Mouse (Mus musculus) midbrain, postnatal 0 days (tissue): Measurements from ENCODE around the gene Mcrip1. TPM values are rescaled to one million over a fixed set of nuclear protein-coding genes. Genes with fewer than 3 reads are reported as not detected.

Experiments
- ATAC-seq: fragments of 200-750 bp; cut with Nextera tagmentation; 2 replicates; pipeline ENCODE4 v1.8.0; 2017; ENCODE audit warnings: moderate number of reproducible peaks, mild to moderate bottlenecking, moderate TSS enrichment, moderate library complexity; ENCODE audit not compliant: low FRiP score
- DNase-seq: peaks from one replicate; pipeline ENCODE4 v3.0.0-alpha.2; 2015; ENCODE audit warnings: low spot score
- H3K27ac ChIP-seq: fragments of 300-500 bp; sonication (generic); 2 replicates; pipeline ENCODE4 v1.5.1; 2014; ENCODE audit warnings: low read depth, mild to moderate bottlenecking, low read length, mixed read lengths
- H3K27me3 ChIP-seq: fragments of 300-500 bp; sonication (generic); 2 replicates; pipeline ENCODE4 v1.6.1; 2014; ENCODE audit warnings: low read length, control low read depth, mixed read lengths; ENCODE audit not compliant: insufficient read depth
- H3K36me3 ChIP-seq: fragments of 300-500 bp; sonication (generic); 2 replicates; pipeline ENCODE4 v1.6.1; 2014; ENCODE audit warnings: low read length, control low read depth, mixed read lengths; ENCODE audit not compliant: insufficient read depth
- H3K4me1 ChIP-seq: fragments of 300-500 bp; sonication (generic); 2 replicates; pipeline ENCODE4 v1.6.1; 2014; ENCODE audit warnings: mild to moderate bottlenecking, control low read depth, antibody characterized with exemption, low read length, mixed read lengths; ENCODE audit not compliant: insufficient read depth
- H3K4me2 ChIP-seq: fragments of 300-500 bp; sonication (generic); 2 replicates; pipeline ENCODE4 v1.6.1; 2014; ENCODE audit warnings: low read depth, mild to moderate bottlenecking, low read length, mixed read lengths; ENCODE audit not compliant: poor library complexity, severe bottlenecking
- H3K4me3 ChIP-seq: fragments of 300-500 bp; sonication (generic); 2 replicates; pipeline ENCODE4 v1.5.1; 2014; ENCODE audit warnings: low read depth, mild to moderate bottlenecking, low read length, moderate library complexity
- H3K9ac ChIP-seq: fragments of 300-500 bp; sonication (generic); replicated peaks from 2 replicates; pipeline ENCODE4 v1.6.1; 2014; ENCODE audit warnings: mild to moderate bottlenecking, low read length, moderate library complexity, mixed read lengths; ENCODE audit not compliant: poor library complexity, severe bottlenecking
- H3K9me3 ChIP-seq: fragments of 300-500 bp; sonication (generic); 2 replicates; pipeline ENCODE4 v1.6.1; 2016; ENCODE audit warnings: low read length, control low read depth
- CTCF ChIP-seq: IDR thresholded peaks from 2 replicates; pipeline ENCODE4 v1.5.1; 2016; ENCODE audit warnings: antibody characterized with exemption, mild to moderate bottlenecking
- WGBS: fragments of 180-500 bp; shearing (Covaris S2); extraction: QIAGEN DNeasy Blood & Tissue Kit; methylation state at CpG from one replicate; pipeline ENCODE4 v1.1.7; 2014; 5-methylcytosine and 5-hydroxymethylcytosine counted together
- polyA plus RNA-seq: library from polyadenylated mRNA; unstranded; fragments of >200 nt; fragmentation: Nextera tagmentation; extraction: Ambion mirVana; gene quantifications from 2 replicates; pipeline ENCODE4 v1.2.1, GENCODE M21; 2015
- total RNA-seq: library from RNA; depleted of rRNA; stranded (reverse); fragments of >200 nt; gene quantifications from 2 replicates; pipeline ENCODE4 v1.2.3, GENCODE M21; 2014

Gene Mcrip1
- total and polyA plus RNA-seq, 2 experiments from 2014 or later = 138 to 243 TPM

DNA sequence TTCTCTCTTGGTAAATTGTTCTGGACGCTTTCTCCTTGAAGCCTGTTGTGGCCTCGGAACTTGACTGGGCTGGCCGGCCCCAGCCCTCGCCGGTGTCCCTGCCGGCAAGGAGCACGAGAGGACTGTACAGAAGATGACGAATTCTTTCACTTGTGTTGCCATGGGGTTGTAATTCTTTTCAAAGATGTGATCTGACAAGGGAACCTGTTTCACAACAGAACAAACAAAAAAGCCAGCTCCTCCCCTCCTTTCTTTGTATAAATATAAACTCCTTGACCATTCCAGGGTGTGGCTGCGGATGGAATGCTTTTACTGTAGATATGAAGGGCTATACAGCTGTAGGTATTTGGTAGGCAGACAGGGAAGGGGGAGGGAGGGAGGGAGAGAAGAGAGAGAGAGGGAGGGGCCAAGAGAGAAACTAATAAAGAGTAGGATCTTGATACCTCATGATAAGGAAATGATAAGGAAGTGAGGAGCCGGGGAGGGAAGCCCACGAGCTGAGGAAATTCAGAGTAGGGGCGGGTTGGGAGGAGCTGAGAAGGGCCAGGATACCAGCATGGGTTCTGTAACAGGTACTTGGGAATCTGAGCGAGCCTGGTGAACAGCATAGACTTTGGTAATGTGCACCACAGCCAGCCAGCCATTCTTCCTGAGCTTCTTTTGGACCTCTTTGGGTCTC lies 41.8 kb downstream of the Mcrip1 start:
- no peaks in the 10 kb centered on the region for H3K36me3 ChIP-seq
- TF ChIP-seq CTCF = no peak
- ATAC-seq (no peak), DNase-seq (no peak)
- H3K9ac ChIP-seq = no peak overlapping the region
- H3K4me1 ChIP-seq = no peaks in the 10 kb centered on the region
- whole genome bisulfite sequencing = 84% methylated on average over 13 of the region's 13 CpGs
- no peak overlapping the region for H3K4me2 ChIP-seq
- H3K27ac ChIP-seq = no peak overlapping the region
- H3K9me3 ChIP-seq = no peaks in the 10 kb centered on the region
- no peaks in the 10 kb centered on the region for H3K27me3 ChIP-seq
- no peak overlapping the region for H3K4me3 ChIP-seq

GRCm38 (mm10) chr11:120506899-120507298 lies 42.6 kb downstream of the Mcrip1 start:
- no peak for ATAC-seq
- Histone ChIP-seq H3K9me3 (no peaks in the 10 kb centered on the region), H3K27me3 (no peaks in the 10 kb centered on the region), H3K4me2 (no peak overlapping the region), H3K9ac (no peak overlapping the region), H3K36me3 (no peaks in the 10 kb centered on the region), H3K4me1 (no peaks in the 10 kb centered on the region), H3K27ac (no peak overlapping the region), H3K4me3 (no peak overlapping the region)
- DNase-seq = no peak
- peak; percentile 53 for TF ChIP-seq CTCF
- WGBS = 58% methylated on average over 4 of the region's 4 CpGs

GRCm38 (mm10) chr11:120505661-120506060 lies 43.9 kb downstream of the Mcrip1 start:
- no peak for TF ChIP-seq CTCF
- 87% methylated on average over 3 of the region's 3 CpGs for WGBS

DNA sequence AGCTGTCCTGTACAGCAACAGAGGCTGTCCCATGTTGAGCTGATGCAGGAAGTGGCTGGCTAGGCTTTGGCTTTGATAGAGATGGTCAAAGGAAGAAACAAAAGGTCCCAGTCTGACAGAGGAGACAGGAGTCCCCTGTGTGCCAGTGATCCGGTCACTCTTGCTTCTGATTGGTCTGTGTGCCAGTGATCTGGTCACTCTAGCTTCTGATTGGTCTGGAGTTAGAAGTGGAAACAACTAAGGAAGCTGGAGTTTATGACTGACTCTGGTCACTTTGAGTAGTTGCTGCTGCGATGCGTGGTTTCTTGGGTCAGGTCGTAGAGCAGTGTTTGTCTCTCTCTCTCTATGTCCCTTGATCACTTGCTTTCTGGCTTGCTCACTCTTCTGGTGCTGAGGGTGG lies 47.8 kb downstream of the Mcrip1 start:
- WGBS = 89% methylated on average over 4 of the region's 4 CpGs
- no peak for TF ChIP-seq CTCF

More at GRCm38 (mm10) chr11:120505661-120506060, 43.9 kb downstream of the Mcrip1 start:
- H3K4me3 ChIP-seq = no peak overlapping the region
- H3K36me3 ChIP-seq = no peaks in the 10 kb centered on the region
- no peaks in the 10 kb centered on the region for H3K9me3 ChIP-seq
- DNase-seq (no peak), ATAC-seq (no peak)
- H3K27me3 ChIP-seq = no peaks in the 10 kb centered on the region
- H3K27ac ChIP-seq = no peak overlapping the region
- H3K4me2 ChIP-seq = no peak overlapping the region
- H3K4me1 ChIP-seq = no peaks in the 10 kb centered on the region
- no peak overlapping the region for H3K9ac ChIP-seq

DNA sequence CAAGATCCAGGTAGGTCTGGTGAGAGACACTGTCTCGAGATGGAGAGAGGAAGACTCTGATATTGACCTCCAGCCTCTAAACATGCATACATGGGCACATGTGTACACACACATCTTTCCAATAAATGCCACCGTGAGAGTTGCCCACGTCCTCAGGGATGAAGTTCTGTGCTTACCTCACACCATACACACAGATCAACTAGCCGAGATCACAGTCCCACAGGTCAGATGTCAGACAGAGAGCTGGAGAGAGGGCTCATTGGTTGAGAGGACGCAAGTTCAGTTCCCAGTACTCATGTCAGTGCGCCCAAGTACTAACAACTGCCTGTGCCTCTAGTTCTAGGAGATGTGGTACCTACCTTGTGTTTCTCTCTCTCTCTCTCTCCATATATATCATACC lies 48.5 kb downstream of the Mcrip1 start:
- no peak overlapping the region for H3K4me2 ChIP-seq
- no peaks in the 10 kb centered on the region for H3K9me3 ChIP-seq
- H3K36me3 ChIP-seq = peaks cover 30% of the 10 kb centered on the region
- no peaks in the 10 kb centered on the region for H3K4me1 ChIP-seq
- DNase-seq (no peak), ATAC-seq (no peak)
- no peak overlapping the region for H3K4me3 ChIP-seq
- H3K27me3 ChIP-seq = no peaks in the 10 kb centered on the region
- 72% methylated on average over 6 of the region's 6 CpGs for WGBS
- no peak overlapping the region for H3K9ac ChIP-seq
- no peak overlapping the region for H3K27ac ChIP-seq
- no peak for TF ChIP-seq CTCF

More for the DNA sequence above, 47.8 kb downstream of the Mcrip1 start:
- H3K9ac ChIP-seq = no peak overlapping the region
- H3K4me1 ChIP-seq = no peaks in the 10 kb centered on the region
- no peaks in the 10 kb centered on the region for H3K9me3 ChIP-seq
- DNase-seq (no peak), ATAC-seq (no peak)
- peaks cover 24% of the 10 kb centered on the region for H3K36me3 ChIP-seq
- H3K4me2 ChIP-seq = no peak overlapping the region
- no peaks in the 10 kb centered on the region for H3K27me3 ChIP-seq
- no peak overlapping the region for H3K27ac ChIP-seq
- no peak overlapping the region for H3K4me3 ChIP-seq

GRCm38 (mm10) chr11:120500357-120500756 lies 49.2 kb downstream of the Mcrip1 start:
- no peak for ATAC-seq
- Histone ChIP-seq H3K4me3 (no peak overlapping the region), H3K27ac (no peak overlapping the region), H3K9me3 (no peaks in the 10 kb centered on the region), H3K36me3 (peaks cover 36% of the 10 kb centered on the region), H3K27me3 (no peaks in the 10 kb centered on the region), H3K9ac (no peak overlapping the region), H3K4me2 (no peak overlapping the region), H3K4me1 (no peaks in the 10 kb centered on the region)
- WGBS = 21% methylated on average over 3 of the region's 3 CpGs
- no peak for TF ChIP-seq CTCF
- no peak for DNase-seq
